Mouse (Mus musculus): ENCODE data around the gene Rasgrp2. TPM values are rescaled to one million over a fixed set of nuclear protein-coding genes. Genes with fewer than 3 reads are reported as not detected.

Gene Rasgrp2
- polyA plus RNA-seq, 1 experiment from 2014 or later: 13.1 TPM

- H3K4me1 ChIP-seq: peaks cover 23% of the 10 kb centered on the region
- H3K27me3 ChIP-seq: 0 out of 2 replicates have a peak, but pooled peaks cover 10% of the 10 kb centered on the region
- no peak overlapping the region for H3K4me3 ChIP-seq (replicated peaks)
- no peak overlapping the region for H3K27ac ChIP-seq
- WGBS: 88% methylated on average over 11 of the region's 11 CpGs
- no peak for ATAC-seq (ENCODE audit: low FRiP score)
- H3K4me2 ChIP-seq: no peak overlapping the region
- no peak overlapping the region for H3K9ac ChIP-seq
- H3K9me3 ChIP-seq: no peaks in the 10 kb centered on the region
- H3K36me3 ChIP-seq (replicated peaks): peaks cover 5% of the 10 kb centered on the region; the same call in 1 of the 2 replicates
Measured at GRCm38 (mm10) chr19:6384954-6385353, 14.2 kb upstream of the Rasgrp2 start.

GRCm38 (mm10) chr19:6385419-6385818, 13.7 kb upstream of the Rasgrp2 start:
- Histone ChIP-seq H3K4me1 (peaks cover 23% of the 10 kb centered on the region), H3K27ac (no peak overlapping the region), H3K4me2 (no peak overlapping the region), H3K4me3 (replicated peaks) (no peak overlapping the region), H3K9ac (no peak overlapping the region), H3K36me3 (replicated peaks) (peaks cover 4% of the 10 kb centered on the region; the same call in 1 of the 2 replicates), H3K9me3 (no peaks in the 10 kb centered on the region), H3K27me3 (0 out of 2 replicates have a peak, but pooled peaks cover 10% of the 10 kb centered on the region)
- WGBS: 81% methylated on average over 5 of the region's 5 CpGs
- no peak for ATAC-seq (ENCODE audit: low FRiP score)

- no peak overlapping the region for H3K4me2 ChIP-seq
- H3K4me1 ChIP-seq: peaks cover 23% of the 10 kb centered on the region
- WGBS: 87% methylated on average over 7 of the region's 7 CpGs
Measured at GRCm38 (mm10) chr19:6385821-6386220, 13.3 kb upstream of the Rasgrp2 start.

GRCm38 (mm10) chr19:6386234-6386633, 12.9 kb upstream of the Rasgrp2 start:
- Histone ChIP-seq H3K4me2 (no peak overlapping the region), H3K4me3 (replicated peaks) (no peak overlapping the region), H3K9me3 (no peaks in the 10 kb centered on the region), H3K27ac (no peak overlapping the region), H3K4me1 (peaks cover 23% of the 10 kb centered on the region), H3K27me3 (0 out of 2 replicates have a peak, but pooled peaks cover 10% of the 10 kb centered on the region), H3K36me3 (replicated peaks) (no peaks in the 10 kb centered on the region), H3K9ac (no peak overlapping the region)
- 69% methylated on average over 9 of the region's 9 CpGs for WGBS
- no peak for ATAC-seq (ENCODE audit: low FRiP score)

More at GRCm38 (mm10) chr19:6385821-6386220, 13.3 kb upstream of the Rasgrp2 start:
- ATAC-seq (ENCODE audit: low FRiP score): no peak
- no peak overlapping the region for H3K27ac ChIP-seq
- no peak overlapping the region for H3K9ac ChIP-seq
- H3K36me3 ChIP-seq (replicated peaks): no peaks in the 10 kb centered on the region
- H3K4me3 ChIP-seq (replicated peaks): no peak overlapping the region
- no peaks in the 10 kb centered on the region for H3K9me3 ChIP-seq
- H3K27me3 ChIP-seq: 0 out of 2 replicates have a peak, but pooled peaks cover 10% of the 10 kb centered on the region

GRCm38 (mm10) chr19:6388006-6388405, 11.1 kb upstream of the Rasgrp2 start:
- Histone ChIP-seq H3K4me3 (replicated peaks) (no peak overlapping the region), H3K9me3 (no peaks in the 10 kb centered on the region), H3K4me1 (peaks cover 23% of the 10 kb centered on the region), H3K36me3 (replicated peaks) (no peaks in the 10 kb centered on the region), H3K27me3 (0 out of 2 replicates have a peak, but pooled peaks cover 10% of the 10 kb centered on the region), H3K27ac (no peak overlapping the region), H3K9ac (no peak overlapping the region), H3K4me2 (no peak overlapping the region)
- WGBS: 86% methylated on average over 13 of the region's 13 CpGs
- ATAC-seq (ENCODE audit: low FRiP score): no peak

- ATAC-seq (ENCODE audit: low FRiP score): no peak
- WGBS: 6% methylated on average over 16 of the region's 16 CpGs
- Histone ChIP-seq H3K4me2 (peak overlapping the region; percentile 47), H3K36me3 (replicated peaks) (no peaks in the 10 kb centered on the region), H3K9me3 (no peaks in the 10 kb centered on the region), H3K4me3 (replicated peaks) (peak overlapping the region; percentile 19), H3K27me3 (0 out of 2 replicates have a peak, but pooled peaks cover 10% of the 10 kb centered on the region), H3K4me1 (peaks cover 8% of the 10 kb centered on the region; the same call in 1 of the 2 replicates), H3K27ac (no peak overlapping the region), H3K9ac (no peak overlapping the region)
Measured at GRCm38 (mm10) chr19:6389803-6390202, 9.3 kb upstream of the Rasgrp2 start.

GRCm38 (mm10) chr19:6390251-6390650, 8.9 kb upstream of the Rasgrp2 start:
- Histone ChIP-seq H3K27me3 (0 out of 2 replicates have a peak, but pooled peaks cover 10% of the 10 kb centered on the region), H3K9me3 (no peaks in the 10 kb centered on the region), H3K36me3 (replicated peaks) (no peaks in the 10 kb centered on the region), H3K4me3 (replicated peaks) (no peak overlapping the region), H3K9ac (no peak overlapping the region), H3K4me1 (peaks cover 8% of the 10 kb centered on the region; the same call in 1 of the 2 replicates), H3K27ac (no peak overlapping the region), H3K4me2 (no peak overlapping the region)
- no peak for ATAC-seq (ENCODE audit: low FRiP score)
- 60% methylated on average over 6 of the region's 6 CpGs for WGBS

- Histone ChIP-seq H3K4me2 (no peak overlapping the region), H3K27ac (no peak overlapping the region), H3K36me3 (replicated peaks) (no peaks in the 10 kb centered on the region), H3K4me1 (peaks cover 8% of the 10 kb centered on the region; the same call in 1 of the 2 replicates), H3K9me3 (no peaks in the 10 kb centered on the region), H3K27me3 (peaks cover 15% of the 10 kb centered on the region; the same call in 1 of the 2 replicates), H3K4me3 (replicated peaks) (no peak overlapping the region), H3K9ac (no peak overlapping the region)
- no peak for ATAC-seq (ENCODE audit: low FRiP score)
- WGBS: 95% methylated on average over 14 of the region's 14 CpGs
Measured at GRCm38 (mm10) chr19:6392743-6393393, 6.3 kb upstream of the Rasgrp2 start.

- Histone ChIP-seq H3K4me1 (peaks cover 13% of the 10 kb centered on the region), H3K27me3 (peaks cover 19% of the 10 kb centered on the region; the same call in 1 of the 2 replicates), H3K4me3 (replicated peaks) (no peak overlapping the region), H3K36me3 (replicated peaks) (no peaks in the 10 kb centered on the region), H3K4me2 (no peak overlapping the region), H3K27ac (no peak overlapping the region), H3K9ac (no peak overlapping the region), H3K9me3 (no peaks in the 10 kb centered on the region)
- ATAC-seq (ENCODE audit: low FRiP score): no peak
- 92% methylated on average over 16 of the region's 16 CpGs for WGBS
Measured at GRCm38 (mm10) chr19:6393637-6394036, 5.5 kb upstream of the Rasgrp2 start.

GRCm38 (mm10) chr19:6396237-6396636, 2.9 kb upstream of the Rasgrp2 start:
- Histone ChIP-seq H3K9me3 (no peaks in the 10 kb centered on the region), H3K4me3 (replicated peaks) (no peak overlapping the region), H3K27ac (no peak overlapping the region), H3K27me3 (peaks cover 35% of the 10 kb centered on the region), H3K9ac (no peak overlapping the region), H3K4me1 (peaks cover 31% of the 10 kb centered on the region), H3K4me2 (no peak overlapping the region), H3K36me3 (replicated peaks) (no peaks in the 10 kb centered on the region)
- no peak for ATAC-seq (ENCODE audit: low FRiP score)
- WGBS: 93% methylated on average over 5 of the region's 5 CpGs

- H3K27ac ChIP-seq: no peak overlapping the region
- no peaks in the 10 kb centered on the region for H3K9me3 ChIP-seq
- H3K4me3 ChIP-seq (replicated peaks): no peak overlapping the region
- H3K4me1 ChIP-seq: peaks cover 40% of the 10 kb centered on the region
- peaks cover 50% of the 10 kb centered on the region for H3K27me3 ChIP-seq
- no peaks in the 10 kb centered on the region for H3K36me3 ChIP-seq (replicated peaks)
- no peak overlapping the region for H3K9ac ChIP-seq
- H3K4me2 ChIP-seq: peak overlapping the region; percentile 100
- no peak for ATAC-seq (ENCODE audit: low FRiP score)
- WGBS: 87% methylated on average over 22 of the region's 22 CpGs
Measured at GRCm38 (mm10) chr19:6397582-6398249, 1.4 kb upstream of the Rasgrp2 start.

- H3K27me3 ChIP-seq: peaks cover 60% of the 10 kb centered on the region
- peak overlapping the region; percentile 77 for H3K9ac ChIP-seq
- peak; percentile 59 for ATAC-seq (ENCODE audit: low FRiP score)
- H3K27ac ChIP-seq: peak overlapping the region; percentile 65
- H3K4me3 ChIP-seq (replicated peaks): peak overlapping the region; percentile 72
- H3K4me2 ChIP-seq: peak overlapping the region; percentile 100
- H3K4me1 ChIP-seq: peaks cover 49% of the 10 kb centered on the region
- no peaks in the 10 kb centered on the region for H3K36me3 ChIP-seq (replicated peaks)
- no peaks in the 10 kb centered on the region for H3K9me3 ChIP-seq
- WGBS: under 1% methylated on average over 39 of the region's 39 CpGs
Measured at GRCm38 (mm10) chr19:6398447-6399284, 474 bp upstream of the Rasgrp2 start.

Measured in forebrain, embryonic 12.5 days (tissue).